Mouse (Mus musculus): ENCODE data around the gene Sec23b.

DNA sequence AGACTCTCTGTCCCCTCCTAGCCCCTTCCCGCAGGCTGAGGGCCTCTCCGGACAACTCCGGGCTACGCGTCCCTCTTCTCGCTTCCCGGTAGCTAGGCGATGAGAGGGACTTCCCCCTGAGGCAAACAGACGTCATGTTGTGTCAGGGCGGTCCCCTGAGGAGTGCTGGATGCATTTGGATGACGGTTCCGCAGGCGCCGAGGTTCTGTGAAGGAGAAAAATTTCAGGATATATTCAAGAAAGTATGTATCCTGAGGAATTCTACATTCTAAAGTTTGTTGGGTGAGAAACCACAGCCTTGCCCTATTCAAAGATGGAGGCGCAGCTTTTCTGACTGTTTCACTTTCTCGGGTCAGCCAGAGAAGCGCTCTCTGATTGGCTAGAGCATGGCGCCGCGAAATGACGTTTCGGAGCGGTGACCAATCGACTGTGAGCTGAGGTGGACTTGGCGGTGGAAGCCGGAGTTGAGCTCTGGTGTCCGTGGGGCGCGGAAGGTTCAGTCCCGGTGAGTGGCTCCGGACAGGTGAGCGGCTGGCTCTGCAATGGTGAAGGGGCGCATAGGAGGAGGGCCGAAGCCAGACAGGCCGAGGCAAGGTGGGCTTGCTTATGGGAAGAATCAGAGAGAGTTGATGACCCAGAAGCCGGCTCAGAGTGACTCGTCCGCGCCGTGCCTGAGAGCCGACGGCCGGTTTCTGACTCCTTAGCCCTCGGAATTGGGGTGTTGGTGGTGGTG is at the start of gene Sec23b:
- TF ChIP-seq CTCF (conservative IDR thresholded peaks at IDR 0.05; ENCODE audit: low read length) (no peak), POU5F1 (IDR thresholded peaks at IDR 0.05; ENCODE audit: borderline replicate concordance, low read length) (no peak), NANOG (IDR thresholded peaks at IDR 0.05; ENCODE audit: borderline replicate concordance, low read length) (no peak)

Data from E14TG2a.4 (cell line).